Comparison of ENCODE assay signal across 8 mouse cellular contexts in the genomic region with DNA sequence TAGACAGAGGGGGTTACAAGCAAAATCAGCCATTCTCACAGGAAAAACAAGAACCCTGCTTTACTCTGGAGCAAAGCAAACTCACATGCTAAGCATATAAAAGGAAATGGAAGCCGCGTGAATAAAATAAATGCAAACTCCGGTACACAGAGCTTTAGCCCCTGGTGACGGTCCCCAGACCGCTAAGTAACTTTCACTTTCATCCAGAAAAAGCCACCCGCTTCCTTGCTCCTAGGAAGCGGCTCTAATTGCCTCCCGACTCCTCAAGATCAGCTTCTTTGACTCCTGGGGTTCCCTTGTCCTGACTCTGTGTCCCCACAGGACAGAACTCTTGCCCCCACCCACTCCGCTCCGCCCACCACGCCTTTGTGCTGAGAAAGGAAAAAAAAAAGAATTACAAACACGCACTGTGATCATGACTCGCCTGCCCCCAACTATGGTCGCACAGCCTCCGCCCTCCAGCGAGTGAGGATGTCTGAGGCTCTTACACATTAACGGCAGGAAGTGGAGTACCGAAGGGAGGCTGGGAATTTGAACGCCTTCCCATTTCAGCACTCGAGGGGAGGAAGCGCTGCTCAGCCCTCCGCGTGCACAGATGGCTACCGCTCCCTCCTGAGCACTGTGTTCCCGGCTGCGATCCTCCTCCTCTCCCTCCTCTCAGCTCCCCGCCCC.
DNase-seq lines count a peak whose midpoint lies in the region; ATAC-seq and TF ChIP-seq lines count a peak whose summit lies in the region.

No protein-coding gene starts in this region.

- under 1% methylated on average over 27 of the region's 27 CpGs for WGBS in embryonic facial prominence, embryonic 12.5 days
- under 1% methylated on average over 27 of the region's 27 CpGs for WGBS in kidney, adult 2 months
- 0% methylated on average over 27 of the region's 27 CpGs for WGBS in limb, embryonic 11.5 days
- WGBS in midbrain, embryonic 13.5 days, result under 1% methylated on average over 27 of the region's 27 CpGs

- peak overlapping the region; percentile 55 for H3K9ac ChIP-seq in embryonic facial prominence, embryonic 12.5 days
- peak overlapping the region; percentile 71 for H3K9ac ChIP-seq in limb, embryonic 11.5 days (ENCODE audit: low read length)
- peak overlapping the region; percentile 59 for H3K9ac ChIP-seq in midbrain, embryonic 13.5 days (replicated peaks)

- no peaks in the 10 kb centered on the region for H3K9me3 ChIP-seq in embryonic facial prominence, embryonic 12.5 days
- H3K9me3 ChIP-seq in limb, embryonic 11.5 days (ENCODE audit: control insufficient read depth, low read length), result no peaks in the 10 kb centered on the region
- no peaks in the 10 kb centered on the region for H3K9me3 ChIP-seq in midbrain, embryonic 13.5 days

- peak overlapping the region; percentile 46 for H3K4me3 ChIP-seq in embryonic facial prominence, embryonic 12.5 days
- peak overlapping the region; percentile 38 for H3K4me3 ChIP-seq in kidney, adult 2 months (ENCODE audit: insufficient read depth, low read depth, low read length)
- H3K4me3 ChIP-seq in limb, embryonic 11.5 days (ENCODE audit: low read depth, low read length), result peak overlapping the region; percentile 39
- peak overlapping the region; percentile 38 for H3K4me3 ChIP-seq in midbrain, embryonic 13.5 days (replicated peaks)

- H3K27ac ChIP-seq in embryonic facial prominence, embryonic 12.5 days, result peak overlapping the region; percentile 95
- peak overlapping the region; percentile 84 for H3K27ac ChIP-seq in kidney, adult 2 months (ENCODE audit: insufficient read depth, low read depth, low read length)
- peak overlapping the region; percentile 93 for H3K27ac ChIP-seq in limb, embryonic 11.5 days (replicated peaks; ENCODE audit: low read depth, low read length)
- peak overlapping the region; percentile 79 for H3K27ac ChIP-seq in midbrain, embryonic 13.5 days

- peak; percentile 63 for TF ChIP-seq POLR2A in kidney, adult 2 months (IDR thresholded peaks at IDR 0.05; ENCODE audit: low read depth, low read length)

- no peaks in the 10 kb centered on the region for H3K36me3 ChIP-seq in embryonic facial prominence, embryonic 12.5 days
- no peaks in the 10 kb centered on the region for H3K36me3 ChIP-seq in kidney, adult 2 months (ENCODE audit: control insufficient read depth, insufficient read depth, low read length)
- H3K36me3 ChIP-seq in limb, embryonic 11.5 days (ENCODE audit: control insufficient read depth, insufficient read depth, low read length), result no peaks in the 10 kb centered on the region; the same call in 1 of the 2 replicates
- peaks cover 5% of the 10 kb centered on the region; the same call in 1 of the 2 replicates for H3K36me3 ChIP-seq in midbrain, embryonic 13.5 days

- peak; percentile 93 for DNase-seq in 3T3-L1 (ENCODE audit: low read depth, low spot score)
- DNase-seq in adrenal gland, postnatal 25 days, result peak; percentile 69
- peak; percentile 92 to 96 for DNase-seq in heart, adult 18-20 months
- peak; percentile 92 for DNase-seq in kidney, adult 2 months
- peak; percentile 88 for DNase-seq in limb, embryonic 11.5 days (ENCODE audit: low spot score)
- DNase-seq in spleen, adult 12 weeks (ENCODE audit: low spot score), result peak; percentile 72

- peak overlapping the region; percentile 72 for H3K4me2 ChIP-seq in embryonic facial prominence, embryonic 12.5 days (replicated peaks)
- peak overlapping the region; percentile 55 for H3K4me2 ChIP-seq in limb, embryonic 11.5 days (ENCODE audit: low read depth, severe bottlenecking)
- peak overlapping the region; percentile 60 for H3K4me2 ChIP-seq in midbrain, embryonic 13.5 days (replicated peaks)

- no peak for TF ChIP-seq CTCF in kidney, adult 2 months (conservative IDR thresholded peaks at IDR 0.05; ENCODE audit: insufficient read depth, insufficient read length, low read depth, low read length)

- ATAC-seq in embryonic facial prominence, embryonic 12.5 days (ENCODE audit: insufficient number of reproducible peaks, insufficient read depth, low FRiP score, low TSS enrichment), result peak; percentile 78
- peak; percentile 80 for ATAC-seq in limb, embryonic 11.5 days (ENCODE audit: insufficient number of reproducible peaks, low FRiP score, low TSS enrichment, low read depth)
- peak; percentile 88 for ATAC-seq in midbrain, embryonic 13.5 days

- peaks cover 65% of the 10 kb centered on the region for H3K4me1 ChIP-seq in embryonic facial prominence, embryonic 12.5 days
- H3K4me1 ChIP-seq in kidney, adult 2 months (ENCODE audit: control insufficient read depth, insufficient read depth, low read length), result no peaks in the 10 kb centered on the region
- peaks cover 58% of the 10 kb centered on the region for H3K4me1 ChIP-seq in limb, embryonic 11.5 days (ENCODE audit: control insufficient read depth, insufficient read depth, low read length)
- peaks cover 85% of the 10 kb centered on the region for H3K4me1 ChIP-seq in midbrain, embryonic 13.5 days (replicated peaks)

- H3K27me3 ChIP-seq in embryonic facial prominence, embryonic 12.5 days, result no peaks in the 10 kb centered on the region
- no peaks in the 10 kb centered on the region for H3K27me3 ChIP-seq in kidney, adult 2 months (replicated peaks; ENCODE audit: control insufficient read depth, insufficient read depth, low read length)
- no peaks in the 10 kb centered on the region for H3K27me3 ChIP-seq in limb, embryonic 11.5 days (ENCODE audit: control insufficient read depth, insufficient read depth, low read length)
- no peaks in the 10 kb centered on the region for H3K27me3 ChIP-seq in midbrain, embryonic 13.5 days

Comparison
In these comparisons a context has a peak if more than half of its experiments do, and no peak if none do; other contexts are left out.
1. Peak in every context shown above with its lines: DNase-seq, ATAC-seq, H3K4me3 ChIP-seq and H3K27ac ChIP-seq.